Mouse (Mus musculus) T-helper 1 cell (primary cell): ENCODE data around the gene Ssbp2.

Experiments used
- in situ Hi-C: fragments of 300-600 bp; cut with MboI, MseI; formaldehyde crosslinking; loops from one replicate; pipeline ENCODE4 v1.15.1; 2025; ENCODE audit warnings: high pct_unique_total_duplicates

The Ssbp2 gene

DNA sequence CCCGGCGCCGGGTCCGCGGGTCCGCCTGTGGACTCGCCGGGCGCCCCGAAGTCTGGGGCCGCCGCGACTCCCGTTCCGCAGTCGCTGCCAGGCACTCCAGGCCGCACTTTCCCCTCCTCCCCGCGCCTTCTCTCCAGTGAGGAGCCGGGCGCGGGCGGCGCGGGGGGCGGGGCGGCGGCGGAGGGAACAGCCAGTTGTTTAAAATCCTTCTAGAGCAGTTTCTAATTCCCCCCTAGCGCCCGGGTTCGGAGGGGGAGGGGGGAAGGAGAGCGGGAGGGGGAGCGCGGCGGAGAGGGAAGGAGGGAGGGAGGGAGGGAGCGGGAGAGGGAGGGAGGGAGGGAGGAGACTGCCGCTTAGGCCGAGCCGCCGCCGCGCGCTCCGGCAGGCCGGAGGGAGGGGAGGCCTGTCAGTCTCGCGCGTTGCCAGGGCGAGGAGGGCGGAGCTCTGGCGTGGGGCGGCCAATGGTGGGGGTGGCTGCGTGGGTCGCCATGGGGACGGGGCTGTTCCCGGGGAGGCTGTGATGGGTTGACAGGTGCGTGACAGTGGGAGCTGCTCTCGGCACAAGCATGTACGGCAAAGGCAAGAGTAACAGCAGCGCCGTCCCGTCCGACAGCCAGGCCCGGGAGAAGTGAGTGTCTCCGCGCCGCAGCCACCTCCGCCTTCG is 670 bp downstream of the Ssbp2 start:
- in situ Hi-C loops = loop anchor here (10.0 kb wide), 1 partner anchor 234 kb away; no protein-coding TSS in a partner anchor

DNA sequence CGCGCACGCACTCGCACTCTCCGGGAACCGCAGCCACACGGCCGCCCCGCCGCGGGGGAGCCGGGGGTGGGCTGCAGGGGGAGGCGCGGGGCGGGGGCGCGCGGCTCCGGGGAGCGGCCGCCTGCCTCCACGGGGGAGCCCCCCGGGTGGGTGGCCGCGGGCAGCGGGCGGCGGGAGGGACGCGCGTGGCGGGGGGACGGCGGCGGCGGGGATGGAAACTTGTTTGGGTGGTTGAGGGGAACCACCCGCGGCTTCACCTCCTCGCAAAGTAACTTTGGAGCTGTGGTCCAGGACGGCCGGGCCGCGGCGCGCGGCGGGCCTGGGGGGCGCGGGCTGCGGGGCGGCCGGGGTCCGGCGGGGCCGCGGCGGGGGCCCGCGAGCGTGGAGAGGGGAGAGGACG is 1.2 kb downstream of the Ssbp2 start:
- in situ Hi-C loops = loop anchor here (10.0 kb wide), 1 partner anchor 234 kb away; no protein-coding TSS in a partner anchor

GRCm38 (mm10) chr13:91461711-91462351 is 1.7 kb downstream of the Ssbp2 start:
- in situ Hi-C loops = loop anchor here (10.0 kb wide), 1 partner anchor 233 kb away; no protein-coding TSS in a partner anchor

DNA sequence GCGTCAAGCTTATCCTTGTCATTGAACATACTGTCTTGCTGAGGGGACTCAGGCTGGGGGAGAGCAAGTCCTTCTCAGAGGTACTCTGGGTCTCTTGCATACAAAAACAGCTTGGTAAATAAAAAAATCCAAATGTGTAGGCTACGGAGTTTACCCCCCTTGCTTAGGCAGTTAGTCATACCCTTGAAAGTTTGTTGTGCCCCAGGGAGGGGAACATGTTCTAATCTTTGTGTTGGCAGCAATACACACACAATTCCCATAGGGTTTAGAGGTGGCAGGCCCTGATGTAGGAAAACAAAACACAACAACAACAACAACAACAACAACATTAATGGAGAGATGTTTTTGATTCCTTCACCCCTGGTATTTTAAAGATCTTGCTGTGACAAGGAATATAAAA is 2.3 kb downstream of the Ssbp2 start:
- in situ Hi-C loops = loop anchor here (10.0 kb wide), 1 partner anchor 232 kb away; no protein-coding TSS in a partner anchor

DNA sequence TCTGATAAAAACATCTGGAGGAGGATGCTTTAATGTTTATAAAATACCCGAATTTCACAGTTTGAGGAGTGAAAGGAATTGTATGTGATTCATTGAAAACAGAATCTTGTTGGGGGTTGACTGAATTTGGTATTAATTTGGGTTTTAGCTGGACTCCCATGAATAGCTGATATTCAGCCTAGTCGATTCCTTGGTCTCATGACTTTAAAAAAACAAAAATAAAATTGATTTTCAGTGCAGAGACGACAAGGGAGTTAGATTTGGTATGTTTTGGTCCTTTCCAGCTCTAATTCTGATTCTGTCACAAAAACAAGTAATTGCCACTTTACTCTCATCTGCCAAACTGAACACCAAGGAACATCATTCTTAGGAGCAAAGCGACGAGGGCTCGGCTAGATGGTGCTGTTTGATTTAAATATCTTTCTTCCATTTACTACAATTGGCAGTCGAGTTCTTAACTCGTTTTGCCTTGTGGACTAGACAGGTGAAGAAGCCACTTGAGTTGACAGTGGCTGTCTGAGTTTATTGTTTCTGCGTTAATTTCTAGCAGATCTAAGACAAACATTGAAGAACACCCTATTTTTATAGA is 2.9 kb downstream of the Ssbp2 start:
- in situ Hi-C loops = loop anchor here (10.0 kb wide), 1 partner anchor 232 kb away; no protein-coding TSS in a partner anchor

DNA sequence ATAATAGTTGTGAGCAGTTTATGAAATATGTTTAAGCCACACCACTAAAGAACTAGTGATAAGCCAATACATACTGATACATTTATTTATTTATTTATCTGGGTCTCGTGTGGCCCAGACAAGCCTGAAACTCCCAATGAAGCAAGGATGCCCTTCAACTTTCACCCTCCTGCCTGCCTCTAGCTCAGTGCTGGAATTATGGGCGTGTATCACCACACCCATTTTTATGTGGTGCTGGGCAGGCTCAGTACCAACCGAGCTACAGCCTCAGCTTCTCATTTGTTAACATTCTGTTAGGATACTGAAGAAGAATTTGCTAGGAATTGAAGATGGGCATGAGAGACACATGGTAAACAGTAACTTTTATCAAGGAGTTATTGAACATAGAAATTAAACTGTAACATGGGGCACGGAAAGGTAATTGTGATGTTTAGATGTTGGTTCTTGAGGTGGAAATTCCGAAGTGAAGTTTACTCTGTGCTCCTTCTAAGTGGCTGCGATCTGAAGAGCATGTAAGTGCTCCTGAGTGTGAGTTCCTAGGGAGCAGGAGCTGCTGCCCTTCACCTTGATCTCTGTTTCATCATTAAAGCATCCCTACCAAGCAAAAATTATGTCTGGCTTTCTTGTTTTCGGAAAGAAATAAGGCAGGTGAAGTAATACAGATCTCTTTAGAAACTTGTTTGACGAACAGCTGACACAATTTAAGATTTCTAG is 5.1 kb downstream of the Ssbp2 start:
- in situ Hi-C loops = loop anchor here (10.0 kb wide), 1 partner anchor 230 kb away; no protein-coding TSS in a partner anchor

GRCm38 (mm10) chr13:91471566-91471965 is 11.5 kb downstream of the Ssbp2 start:
- in situ Hi-C loops = loop anchor here (10.0 kb wide), 1 partner anchor 153 kb away; no protein-coding TSS in a partner anchor

DNA sequence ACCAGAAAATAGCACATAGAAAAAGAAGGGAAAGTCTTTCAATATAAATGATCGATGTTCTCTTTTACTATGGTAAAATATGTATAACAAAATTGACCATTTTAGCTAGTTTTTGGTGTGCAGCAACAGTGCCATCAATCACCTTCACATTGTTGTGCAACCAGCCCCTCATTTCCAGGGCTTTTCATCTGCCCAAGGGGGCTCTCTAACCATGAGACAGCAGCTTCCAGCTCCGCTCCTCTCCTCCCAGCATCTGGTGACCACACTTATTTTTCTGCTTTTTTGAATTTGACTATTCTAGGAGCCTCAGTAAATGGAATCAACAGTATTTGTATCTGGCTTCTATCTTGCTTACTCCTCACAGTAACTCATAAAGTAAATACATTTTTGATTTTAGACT is 11.9 kb downstream of the Ssbp2 start:
- in situ Hi-C loops = loop anchor here (10.0 kb wide), 1 partner anchor 153 kb away; no protein-coding TSS in a partner anchor

GRCm38 (mm10) chr13:91473527-91473926 is 13.4 kb downstream of the Ssbp2 start:
- in situ Hi-C loops = loop anchor here (10.0 kb wide), 1 partner anchor 151 kb away; no protein-coding TSS in a partner anchor

GRCm38 (mm10) chr13:91474027-91474426 is 13.9 kb downstream of the Ssbp2 start:
- in situ Hi-C loops = loop anchor here (10.0 kb wide), 1 partner anchor 151 kb away; no protein-coding TSS in a partner anchor

GRCm38 (mm10) chr13:91475888-91476287 is 15.8 kb downstream of the Ssbp2 start:
- in situ Hi-C loops = loop anchor here (10.0 kb wide), 1 partner anchor 149 kb away; no protein-coding TSS in a partner anchor

- in situ Hi-C loops = loop anchor here (10.0 kb wide), 1 partner anchor 148 kb away; no protein-coding TSS in a partner anchor
Observed at GRCm38 (mm10) chr13:91476596-91477100, 16.6 kb downstream of the Ssbp2 start.

- in situ Hi-C loops = loop anchor here (10.0 kb wide), 1 partner anchor 147 kb away; no protein-coding TSS in a partner anchor
Observed at GRCm38 (mm10) chr13:91478011-91478410, 17.9 kb downstream of the Ssbp2 start.

GRCm38 (mm10) chr13:91484303-91484702 is 24.2 kb downstream of the Ssbp2 start:
- in situ Hi-C loops = no loop called here

- in situ Hi-C loops = no loop called here
Observed at GRCm38 (mm10) chr13:91492133-91492532, 32.0 kb downstream of the Ssbp2 start.

DNA sequence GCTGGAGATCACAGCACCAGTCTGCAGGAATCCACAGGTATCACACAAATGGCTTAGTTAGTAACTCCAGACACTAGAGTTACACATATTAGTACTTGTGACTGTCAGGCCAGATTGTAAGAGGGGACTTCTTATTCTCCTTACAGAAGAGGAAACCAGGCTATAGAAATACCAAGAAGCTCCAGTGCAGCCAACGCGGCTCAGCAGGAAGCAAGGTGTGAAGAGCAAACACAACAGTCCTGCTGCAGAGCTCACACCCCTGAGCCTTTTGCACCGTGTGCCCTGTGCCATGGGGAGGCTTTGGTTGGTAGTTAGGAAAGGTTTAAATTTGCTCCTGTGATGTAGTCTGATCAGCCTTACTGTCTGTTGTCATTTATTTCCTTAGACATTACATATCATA is 37.0 kb downstream of the Ssbp2 start:
- in situ Hi-C loops = no loop called here

DNA sequence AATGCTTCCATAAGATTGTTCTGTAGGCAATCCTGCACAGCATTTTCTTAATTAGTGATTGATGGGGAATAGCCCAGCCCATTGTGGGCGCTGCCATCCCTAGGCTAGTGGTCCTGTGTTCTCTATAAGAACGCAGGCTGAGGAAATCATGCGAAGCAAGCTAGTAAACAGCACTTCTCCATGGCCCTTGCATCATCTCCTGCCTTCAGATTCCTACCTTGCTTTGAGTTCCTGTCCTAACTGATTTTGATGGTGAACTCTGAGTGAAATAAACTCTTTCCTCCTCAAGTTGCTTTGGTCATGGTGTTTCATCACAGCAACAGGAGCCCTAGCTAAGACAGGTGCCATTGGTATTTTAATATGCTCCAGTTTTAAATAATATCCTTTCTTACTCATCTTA is 41.7 kb downstream of the Ssbp2 start:
- in situ Hi-C loops = no loop called here

GRCm38 (mm10) chr13:91502642-91503373 is 42.7 kb downstream of the Ssbp2 start:
- in situ Hi-C loops = no loop called here

DNA sequence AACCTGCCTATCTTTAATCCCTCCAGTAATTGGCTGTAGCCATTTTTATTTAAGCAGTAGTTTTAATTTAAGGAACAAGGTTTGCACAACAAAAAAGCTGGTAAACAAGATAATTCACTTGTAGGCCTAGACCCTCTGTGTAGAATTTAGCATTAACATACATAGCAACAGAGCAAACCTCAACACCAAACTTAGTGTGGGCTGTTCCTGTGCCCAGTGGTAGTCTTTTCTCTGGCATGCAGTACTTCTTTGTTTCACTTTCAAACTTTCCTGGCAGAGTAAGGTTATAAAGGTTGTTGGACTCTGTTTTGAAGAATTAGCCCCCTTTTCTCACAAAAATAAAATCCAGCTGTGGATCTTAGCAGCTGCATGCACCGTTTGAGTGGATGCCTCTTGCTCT is 48.9 kb downstream of the Ssbp2 start:
- in situ Hi-C loops = no loop called here

GRCm38 (mm10) chr13:91509467-91509866 is 49.4 kb downstream of the Ssbp2 start:
- in situ Hi-C loops = no loop called here
